Mouse (Mus musculus) midbrain, embryonic 14.5 days (tissue): ENCODE measurements at regions not wholly inside any gene's neighbourhood (a gene's known extent, or its start where the extent isn't known, plus 50 kb on each side); places are given as distances from the start of the nearest gene placed in this dataset.

Experiments
- ATAC-seq: fragments of 200-750 bp; cut with Nextera tagmentation; 2 replicates; pipeline ENCODE4 v1.8.0; 2017; ENCODE audit warnings: moderate number of reproducible peaks, moderate library complexity; ENCODE audit not compliant: low FRiP score, low TSS enrichment
- DNase-seq: peaks from one replicate; pipeline ENCODE4 v3.0.0-alpha.2; 2015
- H3K27ac ChIP-seq: fragments of 300-500 bp; sonication (generic); replicated peaks from 2 replicates; pipeline ENCODE4 v1.5.1; 2014; ENCODE audit warnings: mild to moderate bottlenecking, low read depth, low read length, moderate library complexity
- H3K27me3 ChIP-seq: fragments of 300-500 bp; sonication (generic); 2 replicates; pipeline ENCODE4 v1.6.1; 2014; ENCODE audit warnings: low read length, control low read depth, mixed read lengths; ENCODE audit not compliant: control insufficient read depth, insufficient read depth
- H3K36me3 ChIP-seq: fragments of 300-500 bp; sonication (generic); 2 replicates; pipeline ENCODE4 v1.6.1; 2014; ENCODE audit warnings: low read length, control low read depth; ENCODE audit not compliant: control insufficient read depth, insufficient read depth
- H3K4me1 ChIP-seq: fragments of 300-500 bp; sonication (generic); 2 replicates; pipeline ENCODE4 v1.6.1; 2014; ENCODE audit warnings: mild to moderate bottlenecking, antibody characterized with exemption, low read length, control low read depth; ENCODE audit not compliant: control insufficient read depth, insufficient read depth
- H3K4me2 ChIP-seq: fragments of 300-500 bp; sonication (generic); 2 replicates; pipeline ENCODE4 v1.6.1; 2014; ENCODE audit warnings: mild to moderate bottlenecking, low read length, moderate library complexity
- H3K4me3 ChIP-seq: fragments of 300-500 bp; sonication (generic); replicated peaks from 2 replicates; pipeline ENCODE4 v1.5.1; 2014; ENCODE audit warnings: low read depth, low read length
- H3K9ac ChIP-seq: fragments of 300-500 bp; sonication (generic); replicated peaks from 2 replicates; pipeline ENCODE4 v1.6.1; 2014; ENCODE audit warnings: mild to moderate bottlenecking, low read length, moderate library complexity
- H3K9me3 ChIP-seq: fragments of 300-500 bp; sonication (generic); 2 replicates; pipeline ENCODE4 v1.6.1; 2016; ENCODE audit warnings: low read length, control low read depth, mixed read lengths; ENCODE audit not compliant: control insufficient read depth
- WGBS: fragments of 180-500 bp; shearing (Covaris S2); extraction: QIAGEN DNeasy Blood & Tissue Kit; methylation state at CpG from one replicate; pipeline ENCODE4 v1.1.7; 2014; 5-methylcytosine and 5-hydroxymethylcytosine counted together

DNA sequence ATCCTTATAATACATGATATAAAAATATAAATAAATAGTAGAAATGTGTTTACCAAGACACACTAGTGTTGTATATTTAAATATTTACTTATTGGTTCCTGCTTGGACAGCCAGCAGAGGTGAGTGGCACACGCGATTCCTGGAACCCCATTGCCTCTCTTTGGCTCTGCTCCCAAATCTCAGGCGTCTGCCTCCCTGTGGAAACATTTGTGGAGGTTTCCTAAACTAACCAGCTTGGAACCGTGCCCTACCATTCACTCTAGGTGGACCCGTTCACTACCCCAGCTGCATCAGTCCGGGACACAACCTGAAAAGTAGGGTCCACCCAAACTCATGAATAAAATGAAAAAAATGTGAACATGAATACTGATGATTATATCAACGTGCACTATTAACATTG is 404.0 kb upstream of the Defb41 start:
- no peaks in the 10 kb centered on the region for H3K27me3 ChIP-seq
- no peak for DNase-seq
- H3K27ac ChIP-seq, result no peak overlapping the region
- no peaks in the 10 kb centered on the region for H3K9me3 ChIP-seq
- 89% methylated on average over 7 of the region's 7 CpGs for WGBS
- H3K36me3 ChIP-seq, result no peaks in the 10 kb centered on the region
- H3K4me2 ChIP-seq, result no peak overlapping the region
- H3K4me3 ChIP-seq, result no peak overlapping the region
- H3K9ac ChIP-seq, result no peak overlapping the region
- ATAC-seq, result no peak
- no peaks in the 10 kb centered on the region for H3K4me1 ChIP-seq

DNA sequence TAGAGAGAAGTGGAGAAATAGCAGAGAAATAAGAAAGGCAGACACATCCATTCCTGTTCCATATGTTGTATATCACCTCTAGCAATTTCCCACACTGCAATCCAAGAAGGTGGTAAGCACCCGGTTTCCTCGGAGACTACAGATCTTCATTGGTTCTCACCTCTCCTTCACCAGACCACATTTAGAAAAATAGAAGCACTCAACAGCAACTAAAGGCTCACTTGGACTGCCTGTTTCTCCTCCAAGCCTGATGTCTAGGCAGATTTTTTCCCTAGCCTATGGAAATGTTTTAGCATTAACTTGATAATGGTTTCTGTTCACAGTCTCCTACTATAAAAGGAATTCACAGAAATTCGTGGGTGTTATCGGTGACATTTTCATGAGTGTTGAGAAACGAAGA is 403.3 kb upstream of the Defb41 start:
- no peak overlapping the region for H3K27ac ChIP-seq
- no peak overlapping the region for H3K9ac ChIP-seq
- ATAC-seq (no peak), DNase-seq (no peak)
- H3K27me3 ChIP-seq, result no peaks in the 10 kb centered on the region
- no peaks in the 10 kb centered on the region for H3K36me3 ChIP-seq
- H3K4me3 ChIP-seq, result no peak overlapping the region
- WGBS, result 92% methylated on average over 5 of the region's 5 CpGs
- no peaks in the 10 kb centered on the region for H3K4me1 ChIP-seq
- no peak overlapping the region for H3K4me2 ChIP-seq
- H3K9me3 ChIP-seq, result no peaks in the 10 kb centered on the region

DNA sequence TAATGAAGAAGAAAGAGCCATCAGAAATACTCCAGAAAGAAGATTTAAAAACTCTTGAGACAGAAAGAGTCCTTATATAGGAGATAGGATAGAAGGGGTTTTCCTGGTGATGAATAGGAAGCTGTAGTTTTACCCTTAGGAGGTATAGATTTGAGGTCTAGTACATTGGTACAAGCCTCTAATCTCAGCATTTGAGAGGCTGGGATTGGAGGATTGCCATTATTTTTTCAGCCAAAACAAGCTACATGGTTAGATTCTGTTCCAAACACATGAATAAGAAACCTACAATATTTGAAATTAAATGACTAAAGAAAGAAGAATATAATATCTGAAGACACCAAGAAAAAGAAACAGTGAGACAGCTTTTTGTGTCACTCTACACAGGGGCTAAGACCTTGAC is 375.9 kb upstream of the Defb41 start:
- no peak overlapping the region for H3K4me3 ChIP-seq
- DNase-seq (no peak), ATAC-seq (no peak)
- no peaks in the 10 kb centered on the region for H3K4me1 ChIP-seq
- H3K9me3 ChIP-seq, result no peaks in the 10 kb centered on the region
- H3K27me3 ChIP-seq, result no peaks in the 10 kb centered on the region
- no peaks in the 10 kb centered on the region for H3K36me3 ChIP-seq
- no peak overlapping the region for H3K9ac ChIP-seq
- no peak overlapping the region for H3K27ac ChIP-seq
- H3K4me2 ChIP-seq, result no peak overlapping the region

DNA sequence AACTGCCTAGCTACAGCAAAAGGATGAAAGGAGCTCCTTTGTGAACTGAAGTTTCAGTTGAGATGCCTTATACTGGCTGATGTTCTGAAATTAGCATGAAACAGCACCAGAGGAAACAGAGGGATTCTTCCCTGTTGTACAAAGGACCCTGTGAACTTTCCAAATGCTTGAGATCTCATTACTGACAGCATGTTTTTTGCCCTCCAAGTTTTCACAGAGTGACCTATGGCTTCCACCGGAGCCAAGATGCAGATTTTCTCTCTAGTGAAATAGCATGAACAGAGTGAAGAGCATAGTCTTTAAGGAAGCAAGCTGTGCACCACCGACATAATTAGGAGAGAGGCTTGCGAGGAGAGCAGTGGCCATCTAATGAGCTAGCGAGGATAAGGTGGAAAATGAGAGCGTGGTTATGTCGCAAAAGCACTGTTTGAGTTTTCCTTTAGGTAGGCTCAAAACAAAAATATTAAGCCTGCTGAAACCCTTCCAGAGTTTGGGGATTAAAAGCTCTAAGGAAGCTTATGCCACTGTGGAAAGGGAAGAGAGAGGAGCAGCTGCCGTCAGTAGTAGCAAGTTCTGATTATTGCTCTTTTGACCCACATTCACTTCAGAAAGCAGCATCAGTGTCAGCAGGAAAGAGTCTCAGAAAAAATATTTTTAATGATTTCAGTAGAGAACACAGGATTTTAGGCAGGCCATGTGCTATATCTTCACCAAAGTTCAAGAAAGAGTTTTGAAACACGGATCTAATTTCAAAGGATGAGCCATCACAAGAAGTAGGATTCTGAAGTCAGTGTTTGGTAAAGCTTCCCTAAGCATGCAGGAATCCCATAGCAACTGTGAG is 374.7 kb upstream of the Defb41 start:
- H3K4me2 ChIP-seq, result peak overlapping the region; percentile 2; the same call in 1 of the 2 replicates
- DNase-seq (peak; percentile 43), ATAC-seq (peak; percentile 37; the same call in 1 of the 2 replicates)
- no peak overlapping the region for H3K9ac ChIP-seq
- no peaks in the 10 kb centered on the region for H3K4me1 ChIP-seq
- H3K27me3 ChIP-seq, result no peaks in the 10 kb centered on the region
- H3K27ac ChIP-seq, result no peak overlapping the region
- WGBS, result 8% methylated on average over 8 of the region's 8 CpGs
- no peaks in the 10 kb centered on the region for H3K9me3 ChIP-seq
- no peaks in the 10 kb centered on the region for H3K36me3 ChIP-seq
- H3K4me3 ChIP-seq, result no peak overlapping the region

DNA sequence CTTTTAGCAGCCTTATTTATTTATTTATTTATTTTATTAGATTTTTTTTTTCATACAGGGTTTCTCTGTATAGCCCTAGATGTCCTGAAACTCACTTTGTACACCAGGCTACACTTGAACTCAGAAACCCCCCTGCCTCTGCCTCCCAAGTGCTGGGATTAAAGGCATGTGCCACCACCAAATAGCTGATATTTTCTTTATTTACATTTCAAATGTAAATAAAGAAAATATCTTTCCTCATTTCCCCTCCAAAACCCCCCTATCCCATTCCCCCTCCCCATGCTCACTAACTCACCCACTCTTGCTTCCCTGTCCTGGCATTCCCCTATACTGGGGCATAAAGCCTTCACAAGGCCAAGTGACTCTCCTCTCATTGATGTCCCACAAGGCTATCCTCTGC is 372.4 kb upstream of the Defb41 start:
- no peaks in the 10 kb centered on the region for H3K27me3 ChIP-seq

DNA sequence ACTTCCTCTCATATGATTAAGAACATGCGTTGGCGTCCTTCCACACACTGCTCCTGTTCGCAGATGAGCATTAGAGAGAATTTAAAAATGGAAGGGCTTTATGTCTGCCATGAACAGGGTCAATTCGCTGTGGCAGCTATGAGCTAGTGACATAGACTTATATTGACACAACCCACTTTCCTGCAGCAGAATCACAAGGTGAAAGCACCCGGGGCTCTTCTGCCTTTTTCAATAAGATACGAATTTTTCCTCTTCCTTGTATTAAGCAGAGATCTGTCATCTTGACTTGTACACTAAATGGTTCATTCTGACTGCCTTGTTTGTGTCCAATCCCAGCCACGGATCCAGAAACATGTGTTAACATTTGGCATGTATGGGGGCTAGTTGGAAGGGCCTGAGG is 345.3 kb upstream of the Defb41 start:
- Histone ChIP-seq H3K9ac (no peak overlapping the region), H3K27ac (no peak overlapping the region), H3K27me3 (no peaks in the 10 kb centered on the region), H3K4me1 (no peaks in the 10 kb centered on the region), H3K4me2 (no peak overlapping the region), H3K4me3 (no peak overlapping the region), H3K36me3 (no peaks in the 10 kb centered on the region), H3K9me3 (no peaks in the 10 kb centered on the region)
- no peak for DNase-seq
- no peak for ATAC-seq
- WGBS, result 76% methylated on average over 7 of the region's 7 CpGs

More for the DNA sequence above, 372.4 kb upstream of the Defb41 start:
- H3K27ac ChIP-seq, result no peak overlapping the region
- ATAC-seq, result no peak
- no peaks in the 10 kb centered on the region for H3K4me1 ChIP-seq
- peak; percentile 13 for DNase-seq
- no peaks in the 10 kb centered on the region for H3K9me3 ChIP-seq
- no peaks in the 10 kb centered on the region for H3K36me3 ChIP-seq
- no peak overlapping the region for H3K4me3 ChIP-seq
- H3K9ac ChIP-seq, result no peak overlapping the region
- H3K4me2 ChIP-seq, result no peak overlapping the region

DNA sequence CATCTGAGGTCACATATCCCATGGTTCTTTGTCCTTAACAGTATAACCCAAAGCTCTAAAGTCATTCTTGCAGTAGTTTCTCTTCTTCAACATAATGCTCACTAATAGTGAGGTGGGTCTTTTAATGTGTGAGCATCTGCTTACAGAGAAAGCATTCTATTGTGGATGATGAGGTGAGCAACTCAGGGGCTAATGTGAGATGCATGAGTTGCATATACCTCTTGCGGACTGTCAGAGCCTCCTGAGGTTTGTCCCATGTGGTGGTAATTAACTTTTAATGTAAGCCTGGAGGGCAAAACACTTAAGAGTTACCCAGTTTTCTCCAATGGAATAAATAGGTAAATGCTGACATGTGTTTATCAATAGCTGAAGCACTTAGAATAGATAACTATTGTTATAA is 334.9 kb upstream of the Defb41 start:
- DNase-seq (no peak), ATAC-seq (no peak)
- H3K9me3 ChIP-seq, result no peaks in the 10 kb centered on the region
- no peak overlapping the region for H3K9ac ChIP-seq
- H3K36me3 ChIP-seq, result no peaks in the 10 kb centered on the region
- 44% methylated on average over 1 of the region's 1 CpGs for WGBS
- no peak overlapping the region for H3K27ac ChIP-seq
- no peak overlapping the region for H3K4me3 ChIP-seq
- no peaks in the 10 kb centered on the region for H3K4me1 ChIP-seq
- H3K4me2 ChIP-seq, result no peak overlapping the region
- no peaks in the 10 kb centered on the region for H3K27me3 ChIP-seq

DNA sequence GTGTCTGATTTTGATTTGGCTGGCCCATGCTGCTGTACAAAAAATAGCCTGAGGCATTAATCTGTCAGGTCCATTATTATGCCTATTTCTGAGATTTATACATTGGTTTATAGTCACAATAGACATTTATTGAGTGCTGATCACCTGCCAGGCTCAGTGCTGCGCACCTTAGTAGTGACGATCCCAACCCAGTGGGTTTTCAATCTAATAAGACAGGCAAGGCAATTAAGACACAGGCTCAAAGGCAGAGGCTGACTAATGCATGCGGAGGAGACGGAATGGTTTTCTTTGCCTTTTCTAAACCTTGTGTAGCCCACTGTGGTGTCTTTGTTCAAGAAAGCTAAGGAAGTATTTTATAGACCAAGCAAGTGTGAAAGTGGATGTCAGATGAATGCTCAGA is 334.0 kb upstream of the Defb41 start:
- Histone ChIP-seq H3K4me1 (no peaks in the 10 kb centered on the region), H3K36me3 (no peaks in the 10 kb centered on the region)
- peak; percentile 52 for DNase-seq

DNA sequence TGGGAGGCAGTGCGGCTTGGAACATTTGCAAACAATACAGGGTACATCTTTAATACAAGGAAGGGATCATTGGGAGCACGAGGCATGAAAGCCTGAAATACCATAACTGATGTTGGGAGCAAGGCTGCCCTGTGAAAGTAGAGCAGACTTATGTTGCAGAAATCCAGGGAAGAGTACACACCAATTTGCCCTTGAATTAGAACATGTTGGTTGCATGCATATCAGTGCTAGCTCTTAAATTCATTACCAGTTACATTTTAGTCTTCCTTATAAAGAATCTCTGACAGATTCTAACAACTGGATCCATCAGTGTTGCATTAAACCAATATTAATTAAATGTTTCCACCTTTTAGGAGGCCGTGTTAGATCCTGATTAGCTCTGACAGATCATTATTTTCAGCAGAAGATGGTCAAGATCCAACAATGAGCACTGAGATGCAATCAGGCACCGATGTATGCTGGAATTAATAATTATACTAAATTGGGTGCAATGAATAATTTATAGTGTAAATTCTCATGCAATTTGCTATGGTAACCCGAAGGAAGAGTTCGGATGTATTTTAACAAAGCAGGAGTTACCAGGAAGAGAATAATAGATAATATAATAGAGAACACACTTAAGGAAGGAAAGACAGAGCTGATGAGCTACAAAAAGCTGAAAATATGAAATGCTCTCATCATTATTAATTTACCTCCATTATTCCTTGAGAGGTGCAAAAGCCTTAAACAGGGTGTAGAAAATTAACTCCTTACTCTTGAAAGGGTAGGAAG is 318.6 kb upstream of the Defb41 start:
- WGBS, result 48% methylated on average over 6 of the region's 6 CpGs
- Histone ChIP-seq H3K36me3 (no peaks in the 10 kb centered on the region), H3K9ac (no peak overlapping the region), H3K4me2 (no peak overlapping the region), H3K27ac (no peak overlapping the region), H3K27me3 (no peaks in the 10 kb centered on the region), H3K4me3 (no peak overlapping the region), H3K9me3 (no peaks in the 10 kb centered on the region), H3K4me1 (no peaks in the 10 kb centered on the region)
- DNase-seq (peak; percentile 41), ATAC-seq (peak; percentile 40; the same call in 1 of the 2 replicates)

More for the DNA sequence above, 334.0 kb upstream of the Defb41 start:
- WGBS, result 31% methylated on average over 4 of the region's 4 CpGs
- no peak overlapping the region for H3K4me2 ChIP-seq
- no peak overlapping the region for H3K4me3 ChIP-seq
- no peak overlapping the region for H3K9ac ChIP-seq
- no peaks in the 10 kb centered on the region for H3K9me3 ChIP-seq
- peak; percentile 34; the same call in 1 of the 2 replicates for ATAC-seq
- H3K27ac ChIP-seq, result no peak overlapping the region
- no peaks in the 10 kb centered on the region for H3K27me3 ChIP-seq
